Mouse (Mus musculus): ENCODE data around the gene Lta.

The Lta gene

GRCm38 (mm10) chr17:35204494-35205379, at the start of gene Lta:
Lta (minus strand) TSS chr17:35205351.
- no peak for DNase-seq

GRCm38 (mm10) chr17:35254241-35255098, 49.3 kb upstream of the Lta start:
- peak; percentile 59 for DNase-seq

GRCm38 (mm10) chr17:35253293-35254093, 48.3 kb upstream of the Lta start:
- DNase-seq: no peak

- DNase-seq: no peak
Observed at GRCm38 (mm10) chr17:35252619-35253292, 47.6 kb upstream of the Lta start.

- DNase-seq: no peak
Observed at GRCm38 (mm10) chr17:35251981-35252380, 46.8 kb upstream of the Lta start.

GRCm38 (mm10) chr17:35251162-35251719, 46.1 kb upstream of the Lta start:
- no peak for DNase-seq

GRCm38 (mm10) chr17:35250348-35251120, 45.4 kb upstream of the Lta start:
- no peak for DNase-seq

GRCm38 (mm10) chr17:35249451-35250197, 44.5 kb upstream of the Lta start:
- DNase-seq: no peak

- DNase-seq: no peak
Observed at GRCm38 (mm10) chr17:35248986-35249385, 43.8 kb upstream of the Lta start.

GRCm38 (mm10) chr17:35247144-35247543, 42.0 kb upstream of the Lta start:
- DNase-seq: no peak

- DNase-seq: no peak
Observed at GRCm38 (mm10) chr17:35245731-35246623, 40.8 kb upstream of the Lta start.

- no peak for DNase-seq
Observed at GRCm38 (mm10) chr17:35244999-35245398, 39.8 kb upstream of the Lta start.

- peak; percentile 63 for DNase-seq
Observed at GRCm38 (mm10) chr17:35243086-35243485, 37.9 kb upstream of the Lta start.

- DNase-seq: peak; percentile 63
Observed at GRCm38 (mm10) chr17:35242015-35242941, 37.1 kb upstream of the Lta start.

GRCm38 (mm10) chr17:35241305-35242014, 36.3 kb upstream of the Lta start, which contains the start of gene Ddx39b:
Ddx39b (plus strand) TSS chr17:35241746.
- peak; percentile 95 for DNase-seq

- DNase-seq: no peak
Observed at GRCm38 (mm10) chr17:35240384-35241304, 35.5 kb upstream of the Lta start.

All from right cerebral cortex, postnatal 14 days (tissue).